Mouse (Mus musculus) liver, embryonic 18 days (tissue): ENCODE measurements around the gene Ccl11. TPM values are rescaled to one million over a fixed set of nuclear protein-coding genes. Genes with fewer than 3 reads are reported as not detected.

Experiments used
- polyA plus RNA-seq: library from polyadenylated mRNA; depleted of rRNA; stranded (reverse); fragments of >200 nt; gene quantifications from 2 replicates; pipeline ENCODE4 v1.2.3, GENCODE M21; 2012; rRNA removed

Gene Ccl11
- polyA plus RNA-seq, result 0.07 and 0.08 TPM in 2 replicates

GRCm38 (mm10) chr11:82057646-82058045 lies at the start of gene Ccl11:
Gene Ccl11 (plus strand): TSS chr11:82057823.

GRCm38 (mm10) chr11:82035356-82035755 lies 22.3 kb upstream of the Ccl11 start, which contains the start of gene Ccl2:
Gene Ccl2 (plus strand): TSS chr11:82035571.

GRCm38 (mm10) chr11:82038535-82038934 lies 19.1 kb upstream of the Ccl11 start, which contains the start of gene Gm17268:
Gene Gm17268 (minus strand): TSS chr11:82038562.

GRCm38 (mm10) chr11:82045471-82045870 lies 12.2 kb upstream of the Ccl11 start, which contains the start of gene Ccl7:
Gene Ccl7 (plus strand): TSS chr11:82045712.

GRCm38 (mm10) chr11:82101529-82101928 lies 43.9 kb downstream of the Ccl11 start, which contains the start of gene Ccl12:
Gene Ccl12 (plus strand): TSS chr11:82101845.

Other genes starting within 250 kb of the Ccl11 start
- not detected in 2 replicates for gene 5530401A14Rik, start 197.2 kb upstream of the Ccl11 start, polyA plus RNA-seq
- not detected in 2 replicates for gene Asic2, start 89.4 kb upstream of the Ccl11 start, polyA plus RNA-seq
- gene Ccl2, start 22.3 kb upstream of the Ccl11 start, polyA plus RNA-seq, result 3.2 and 3.8 TPM in 2 replicates
- not detected in 2 replicates for gene Gm17268, start 19.3 kb upstream of the Ccl11 start, polyA plus RNA-seq
- 0.71 and 1.00 TPM in 2 replicates for gene Ccl7, start 12.1 kb upstream of the Ccl11 start, polyA plus RNA-seq
- gene Ccl12, start 44.0 kb downstream of the Ccl11 start, polyA plus RNA-seq, result 2.0 and 2.3 TPM in 2 replicates
- gene Ccl8, start 57.4 kb downstream of the Ccl11 start, polyA plus RNA-seq, result 0.12 and 0.52 TPM in 2 replicates
- not detected in 2 replicates for gene Ccl1, start 247.9 kb downstream of the Ccl11 start, polyA plus RNA-seq